Mouse (Mus musculus) testis, adult 2 months (tissue): ENCODE results near the gene Lrrc10.

Source experiments
- CTCF ChIP-seq: fragments of 200-500 bp; IDR thresholded peaks from 2 replicates; pipeline ENCODE4 v1.5.1; 2012; ENCODE audit warnings: low read depth, mild to moderate bottlenecking, inconsistent platforms, low read length, moderate library complexity; ENCODE audit not compliant: control insufficient read depth, insufficient read depth, insufficient replicate concordance
- POLR2A ChIP-seq: fragments of 200-500 bp; IDR thresholded peaks from 2 replicates; pipeline ENCODE4 v1.6.1; 2012; ENCODE audit warnings: low read depth, mild to moderate bottlenecking, inconsistent platforms, low read length, moderate library complexity; ENCODE audit not compliant: control insufficient read depth

- TF ChIP-seq CTCF (no peak), POLR2A (no peak)
Measured at GRCm38 (mm10) chr10:117042295-117042694, 2.8 kb upstream of the Lrrc10 start.
